Mouse (Mus musculus) midbrain, postnatal 0 days (tissue): ENCODE measurements around the gene Cyfip2. TPM values are rescaled to one million over a fixed set of nuclear protein-coding genes. Genes with fewer than 3 reads are reported as not detected.

ENCODE experiments used
- ATAC-seq: fragments of 200-750 bp; cut with Nextera tagmentation; 2 replicates; pipeline ENCODE4 v1.8.0; 2017; ENCODE audit warnings: moderate number of reproducible peaks, mild to moderate bottlenecking, moderate TSS enrichment, moderate library complexity; ENCODE audit not compliant: low FRiP score
- DNase-seq: peaks from one replicate; pipeline ENCODE4 v3.0.0-alpha.2; 2015; ENCODE audit warnings: low spot score
- H3K27ac ChIP-seq: fragments of 300-500 bp; sonication (generic); 2 replicates; pipeline ENCODE4 v1.5.1; 2014; ENCODE audit warnings: low read depth, mild to moderate bottlenecking, low read length, mixed read lengths
- H3K27me3 ChIP-seq: fragments of 300-500 bp; sonication (generic); 2 replicates; pipeline ENCODE4 v1.6.1; 2014; ENCODE audit warnings: low read length, control low read depth, mixed read lengths; ENCODE audit not compliant: insufficient read depth
- H3K36me3 ChIP-seq: fragments of 300-500 bp; sonication (generic); 2 replicates; pipeline ENCODE4 v1.6.1; 2014; ENCODE audit warnings: low read length, control low read depth, mixed read lengths; ENCODE audit not compliant: insufficient read depth
- H3K4me1 ChIP-seq: fragments of 300-500 bp; sonication (generic); 2 replicates; pipeline ENCODE4 v1.6.1; 2014; ENCODE audit warnings: mild to moderate bottlenecking, control low read depth, antibody characterized with exemption, low read length, mixed read lengths; ENCODE audit not compliant: insufficient read depth
- H3K4me2 ChIP-seq: fragments of 300-500 bp; sonication (generic); 2 replicates; pipeline ENCODE4 v1.6.1; 2014; ENCODE audit warnings: low read depth, mild to moderate bottlenecking, low read length, mixed read lengths; ENCODE audit not compliant: poor library complexity, severe bottlenecking
- H3K4me3 ChIP-seq: fragments of 300-500 bp; sonication (generic); 2 replicates; pipeline ENCODE4 v1.5.1; 2014; ENCODE audit warnings: low read depth, mild to moderate bottlenecking, low read length, moderate library complexity
- H3K9ac ChIP-seq: fragments of 300-500 bp; sonication (generic); replicated peaks from 2 replicates; pipeline ENCODE4 v1.6.1; 2014; ENCODE audit warnings: mild to moderate bottlenecking, low read length, moderate library complexity, mixed read lengths; ENCODE audit not compliant: poor library complexity, severe bottlenecking
- H3K9me3 ChIP-seq: fragments of 300-500 bp; sonication (generic); 2 replicates; pipeline ENCODE4 v1.6.1; 2016; ENCODE audit warnings: low read length, control low read depth
- CTCF ChIP-seq: IDR thresholded peaks from 2 replicates; pipeline ENCODE4 v1.5.1; 2016; ENCODE audit warnings: antibody characterized with exemption, mild to moderate bottlenecking
- WGBS: fragments of 180-500 bp; shearing (Covaris S2); extraction: QIAGEN DNeasy Blood & Tissue Kit; methylation state at CpG from one replicate; pipeline ENCODE4 v1.1.7; 2014; 5-methylcytosine and 5-hydroxymethylcytosine counted together
- polyA plus RNA-seq: library from polyadenylated mRNA; unstranded; fragments of >200 nt; fragmentation: Nextera tagmentation; extraction: Ambion mirVana; gene quantifications from 2 replicates; pipeline ENCODE4 v1.2.1, GENCODE M21; 2015
- total RNA-seq: library from RNA; depleted of rRNA; stranded (reverse); fragments of >200 nt; gene quantifications from 2 replicates; pipeline ENCODE4 v1.2.3, GENCODE M21; 2014

Gene Cyfip2
- total and polyA plus RNA-seq, 2 experiments from 2014 or later: 83.7 to 133 TPM

DNA sequence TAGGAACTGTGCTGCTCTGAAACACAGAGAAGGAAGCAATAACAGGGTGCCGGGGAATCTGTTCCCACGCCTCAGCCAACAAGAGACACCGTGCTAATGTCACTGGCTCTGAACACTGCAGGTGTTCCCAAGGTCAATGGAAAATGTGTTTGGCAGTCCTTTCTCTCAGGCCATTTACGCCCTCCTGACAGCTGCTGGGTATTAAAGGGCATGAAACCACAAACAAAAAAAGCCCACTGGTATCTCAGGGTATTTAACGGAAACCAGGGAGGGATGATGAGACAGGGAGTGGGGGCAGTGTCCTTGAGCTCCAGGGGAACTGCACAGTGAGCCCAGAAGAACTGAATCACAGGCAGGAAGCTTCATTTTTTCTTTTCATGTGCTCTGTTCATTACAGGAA lies 34.5 kb downstream of the Cyfip2 start:
- no peak overlapping the region for H3K4me2 ChIP-seq
- no peaks in the 10 kb centered on the region for H3K4me1 ChIP-seq
- H3K27ac ChIP-seq: no peak overlapping the region
- TF ChIP-seq CTCF: no peak
- H3K27me3 ChIP-seq: no peaks in the 10 kb centered on the region
- no peak overlapping the region for H3K9ac ChIP-seq
- peaks cover 86% of the 10 kb centered on the region for H3K36me3 ChIP-seq
- H3K9me3 ChIP-seq: no peaks in the 10 kb centered on the region
- 62% methylated on average over 5 of the region's 5 CpGs for WGBS
- H3K4me3 ChIP-seq: no peak overlapping the region
- DNase-seq: no peak
- no peak for ATAC-seq

DNA sequence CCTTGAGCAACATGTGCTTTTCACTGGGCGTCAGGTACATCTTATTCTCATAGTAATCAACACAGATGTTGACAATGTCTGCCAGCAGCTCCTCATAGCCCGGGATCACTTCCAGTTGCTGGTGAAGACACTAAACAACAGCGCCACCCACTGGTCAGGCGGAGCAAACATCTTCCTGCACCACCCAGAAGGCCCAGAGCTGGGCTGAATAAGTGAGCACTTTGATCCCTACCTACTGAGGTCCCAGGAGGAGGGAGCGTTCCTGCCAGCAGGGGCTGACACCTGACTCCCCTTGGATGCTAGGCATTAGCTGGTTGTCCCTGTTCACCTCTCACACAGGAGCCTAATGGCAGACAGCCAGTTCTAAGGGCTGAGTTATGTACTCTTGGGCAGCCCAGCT lies 35.9 kb downstream of the Cyfip2 start:
- peak; percentile 66 for TF ChIP-seq CTCF
- WGBS: 42% methylated on average over 5 of the region's 5 CpGs
- DNase-seq: peak; percentile 51
- no peak for ATAC-seq
- H3K9me3 ChIP-seq: no peaks in the 10 kb centered on the region
- peaks cover 86% of the 10 kb centered on the region for H3K36me3 ChIP-seq
- H3K4me1 ChIP-seq: no peaks in the 10 kb centered on the region
- H3K27me3 ChIP-seq: no peaks in the 10 kb centered on the region
- no peak overlapping the region for H3K4me3 ChIP-seq
- H3K9ac ChIP-seq: no peak overlapping the region
- no peak overlapping the region for H3K4me2 ChIP-seq
- no peak overlapping the region for H3K27ac ChIP-seq

DNA sequence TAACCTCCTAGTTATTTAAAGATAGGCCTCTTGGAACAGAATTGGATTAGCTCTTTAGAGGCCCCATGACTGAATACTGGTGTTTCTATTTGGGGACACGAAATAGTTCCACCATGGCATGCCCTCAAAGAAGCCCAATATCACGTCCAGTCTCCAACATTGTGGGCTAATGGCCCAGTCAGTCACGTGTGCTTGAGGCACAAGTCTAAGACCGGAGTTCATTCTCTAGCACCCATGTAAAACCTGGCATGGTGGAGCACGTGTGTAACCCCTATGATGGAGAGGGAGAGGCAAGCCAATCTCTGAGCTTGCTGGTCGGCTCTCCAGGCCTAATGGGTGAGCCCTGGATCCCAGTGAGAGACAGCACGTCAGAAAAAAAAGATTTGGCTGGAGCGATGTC lies 36.5 kb downstream of the Cyfip2 start:
- Histone ChIP-seq H3K27ac (no peak overlapping the region), H3K9me3 (no peaks in the 10 kb centered on the region), H3K36me3 (peaks cover 86% of the 10 kb centered on the region), H3K4me2 (no peak overlapping the region), H3K9ac (no peak overlapping the region), H3K4me3 (no peak overlapping the region), H3K27me3 (no peaks in the 10 kb centered on the region), H3K4me1 (no peaks in the 10 kb centered on the region)
- DNase-seq: no peak
- TF ChIP-seq CTCF: no peak
- WGBS: 92% methylated on average over 8 of the region's 8 CpGs
- no peak for ATAC-seq

DNA sequence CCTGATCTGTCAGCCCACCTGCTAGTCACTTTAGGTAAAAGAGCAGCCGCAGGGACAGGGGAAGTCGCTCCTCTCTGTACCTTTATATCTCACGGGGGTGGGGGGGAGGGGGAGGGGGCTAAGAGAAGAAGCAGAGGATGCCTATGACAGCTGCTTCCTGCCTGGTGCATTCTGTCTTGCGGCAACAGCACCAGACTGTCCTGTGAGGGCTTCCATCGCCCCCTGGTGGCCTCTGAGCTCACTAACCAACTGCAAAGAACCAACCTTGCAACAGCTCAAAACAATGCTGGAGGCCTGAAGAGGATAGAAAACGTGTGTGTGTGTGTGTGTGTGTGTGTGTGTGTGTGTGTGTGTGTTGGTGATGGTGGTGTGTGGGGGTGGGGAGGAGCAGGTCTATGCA lies 37.4 kb downstream of the Cyfip2 start:
- 10% methylated on average over 6 of the region's 6 CpGs for WGBS
- no peak overlapping the region for H3K4me2 ChIP-seq
- DNase-seq: peak; percentile 82
- no peaks in the 10 kb centered on the region for H3K27me3 ChIP-seq
- peak; percentile 82 for ATAC-seq
- H3K9ac ChIP-seq: no peak overlapping the region
- H3K4me3 ChIP-seq: no peak overlapping the region
- no peaks in the 10 kb centered on the region for H3K9me3 ChIP-seq
- TF ChIP-seq CTCF: peak; percentile 85
- H3K36me3 ChIP-seq: peaks cover 87% of the 10 kb centered on the region
- H3K4me1 ChIP-seq: no peaks in the 10 kb centered on the region
- H3K27ac ChIP-seq: no peak overlapping the region

DNA sequence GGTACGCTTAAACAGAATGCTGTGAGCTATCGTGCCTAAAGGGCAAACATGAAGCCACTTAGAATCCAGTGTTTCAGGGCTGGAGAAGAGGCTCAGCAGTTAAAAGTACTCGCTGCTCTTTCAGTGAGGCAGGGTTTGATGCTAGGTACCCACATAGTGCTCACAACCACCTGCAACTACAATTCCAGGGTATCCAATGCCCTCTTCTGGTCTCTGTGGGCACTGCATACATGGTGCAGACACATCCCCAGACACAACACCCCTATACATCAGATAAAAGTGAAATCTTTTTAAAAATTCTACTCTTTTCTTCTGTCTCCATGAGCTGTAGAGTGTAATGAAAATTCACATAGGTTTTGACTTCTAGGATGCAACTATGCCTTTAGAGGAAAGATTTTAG lies 38.7 kb downstream of the Cyfip2 start:
- DNase-seq (no peak), ATAC-seq (no peak)
- no peak overlapping the region for H3K4me2 ChIP-seq
- H3K36me3 ChIP-seq: peaks cover 84% of the 10 kb centered on the region
- no peaks in the 10 kb centered on the region for H3K9me3 ChIP-seq
- no peaks in the 10 kb centered on the region for H3K27me3 ChIP-seq
- 93% methylated on average over 3 of the region's 3 CpGs for WGBS
- no peak overlapping the region for H3K27ac ChIP-seq
- H3K4me3 ChIP-seq: no peak overlapping the region
- no peak overlapping the region for H3K9ac ChIP-seq
- peak; percentile 48 for TF ChIP-seq CTCF
- H3K4me1 ChIP-seq: no peaks in the 10 kb centered on the region

DNA sequence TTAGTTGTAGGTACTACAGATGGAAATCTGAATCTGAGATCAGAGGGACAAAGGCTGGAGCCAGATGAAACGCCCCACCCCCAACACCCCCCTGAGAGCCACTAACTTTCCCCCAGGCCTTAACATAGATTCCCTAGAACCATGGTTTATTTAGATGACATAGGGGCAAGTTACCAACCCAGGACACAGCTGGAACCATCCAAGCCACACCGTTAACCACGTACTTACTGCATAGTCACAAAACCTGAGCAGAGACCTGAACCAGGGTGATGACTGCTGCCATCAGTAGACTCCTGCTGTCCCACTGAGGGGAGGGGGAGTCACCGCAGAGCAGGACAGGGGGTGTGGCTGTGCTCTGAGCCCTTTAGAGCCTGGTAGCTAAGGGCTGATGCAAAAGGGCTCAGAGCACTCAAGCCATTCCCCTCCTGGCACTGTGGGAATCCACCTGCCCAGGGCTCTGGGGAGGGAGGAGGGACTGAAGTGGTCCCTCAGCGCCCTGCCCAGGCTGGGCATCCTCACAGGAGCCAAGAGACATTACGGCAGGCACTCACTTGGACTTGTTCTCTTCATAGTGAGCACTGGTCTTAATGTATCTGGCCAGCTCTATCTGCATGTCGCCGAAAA lies 40.5 kb downstream of the Cyfip2 start:
- TF ChIP-seq CTCF: no peak
- 63% methylated on average over 8 of the region's 8 CpGs for WGBS
- Histone ChIP-seq H3K27ac (no peak overlapping the region), H3K9me3 (no peaks in the 10 kb centered on the region), H3K36me3 (peaks cover 73% of the 10 kb centered on the region), H3K4me1 (no peaks in the 10 kb centered on the region), H3K4me3 (no peak overlapping the region), H3K4me2 (no peak overlapping the region), H3K9ac (0 out of 2 replicates have a peak overlapping the region, but pooled peaks have one; percentile 4), H3K27me3 (no peaks in the 10 kb centered on the region)
- no peak for ATAC-seq
- no peak for DNase-seq
